Mouse (Mus musculus) monocyte, adult 5-6 weeks (primary cell): ENCODE measurements around the gene Ermp1. TPM values are rescaled to one million over a fixed set of nuclear protein-coding genes. Genes with fewer than 3 reads are reported as not detected.

Source experiments
- ATAC-seq: fragments of 153-309, 156-312 bp; replicated peaks from 2 replicates; pipeline ENCODE4 v1.8.0; 2017; ENCODE audit warnings: mild to moderate bottlenecking; ENCODE audit not compliant: low TSS enrichment, insufficient number of reproducible peaks, severe bottlenecking, poor library complexity, low FRiP score
- total RNA-seq: library from RNA; stranded (forward); fragments of 200-1000, 200-491, 200-594 nt; gene quantifications from 3 replicates; pipeline ENCODE4 v1.2.3, GENCODE M21; 2017

Ermp1 gene
- total RNA-seq, result 20.6 to 41.9 TPM (median 30.2 TPM) in 3 replicates

- peak; percentile 97 for ATAC-seq
These were observed at the start of gene Ermp1 for GRCm38 (mm10) chr19:29647651-29648549. Gene Ermp1, minus strand, starts transcription at chr19:29648415.

GRCm38 (mm10) chr19:29697245-29697874, 49.1 kb upstream of the Ermp1 start, which contains the start of gene Mlana:
Gene Mlana, plus strand, starts transcription at chr19:29697824.
- no peak for ATAC-seq

- no peak for ATAC-seq
These were observed 48.6 kb upstream of the Ermp1 start for GRCm38 (mm10) chr19:29696840-29697239.

- no peak for ATAC-seq
These were observed 48.1 kb upstream of the Ermp1 start for GRCm38 (mm10) chr19:29696309-29696708.

GRCm38 (mm10) chr19:29695071-29695470, 46.9 kb upstream of the Ermp1 start:
- no peak for ATAC-seq

GRCm38 (mm10) chr19:29683844-29684540, 35.8 kb upstream of the Ermp1 start:
- peak; percentile 79 for ATAC-seq

GRCm38 (mm10) chr19:29680182-29681152, 32.3 kb upstream of the Ermp1 start:
- no peak for ATAC-seq

GRCm38 (mm10) chr19:29678181-29678778, 30.1 kb upstream of the Ermp1 start:
- ATAC-seq, result peak; percentile 47; the same call in 1 of the 2 replicates

- ATAC-seq, result no peak
These were observed 28.4 kb upstream of the Ermp1 start for GRCm38 (mm10) chr19:29676479-29677193.

GRCm38 (mm10) chr19:29675562-29676078, 27.4 kb upstream of the Ermp1 start:
- peak; percentile 72; the same call in 1 of the 2 replicates for ATAC-seq

GRCm38 (mm10) chr19:29674946-29675345, 26.7 kb upstream of the Ermp1 start:
- no peak for ATAC-seq

GRCm38 (mm10) chr19:29672660-29673059, 24.4 kb upstream of the Ermp1 start:
- ATAC-seq, result no peak

- no peak for ATAC-seq
These were observed 22.9 kb upstream of the Ermp1 start for GRCm38 (mm10) chr19:29671160-29671559.

- ATAC-seq, result no peak
These were observed 22.0 kb upstream of the Ermp1 start for GRCm38 (mm10) chr19:29670247-29670646.

- no peak for ATAC-seq
These were observed 19.9 kb upstream of the Ermp1 start for GRCm38 (mm10) chr19:29668135-29668534.

GRCm38 (mm10) chr19:29666965-29667594, 18.9 kb upstream of the Ermp1 start:
- ATAC-seq, result no peak

GRCm38 (mm10) chr19:29666164-29666563, 17.9 kb upstream of the Ermp1 start:
- no peak for ATAC-seq
